Mouse (Mus musculus) left cerebral cortex, postnatal 25 days (tissue): ENCODE data around the gene Slc22a5. TPM values are rescaled to one million over a fixed set of nuclear protein-coding genes. Genes with fewer than 3 reads are reported as not detected.

Experiments
- DNase-seq, 2 experiments: peaks; one replicate each; pipeline ENCODE4 v3.0.0; 2022; ENCODE audit warnings: low spot score in 2 of 2, mixed read lengths in 1 of 2
- intact Hi-C: fragments of 180-260 bp; cut with DNase I; formaldehyde crosslinking; loops from one replicate; pipeline ENCODE4 v1.15.1; 2025
- total RNA-seq, 2 experiments: library from RNA; stranded (reverse); gene quantifications; 2 replicates each; pipeline ENCODE4 v1.2.3; 2021

Slc22a5 gene
- 1 to 10 TPM; 7.8 to 8.2 TPM for total RNA-seq

DNA sequence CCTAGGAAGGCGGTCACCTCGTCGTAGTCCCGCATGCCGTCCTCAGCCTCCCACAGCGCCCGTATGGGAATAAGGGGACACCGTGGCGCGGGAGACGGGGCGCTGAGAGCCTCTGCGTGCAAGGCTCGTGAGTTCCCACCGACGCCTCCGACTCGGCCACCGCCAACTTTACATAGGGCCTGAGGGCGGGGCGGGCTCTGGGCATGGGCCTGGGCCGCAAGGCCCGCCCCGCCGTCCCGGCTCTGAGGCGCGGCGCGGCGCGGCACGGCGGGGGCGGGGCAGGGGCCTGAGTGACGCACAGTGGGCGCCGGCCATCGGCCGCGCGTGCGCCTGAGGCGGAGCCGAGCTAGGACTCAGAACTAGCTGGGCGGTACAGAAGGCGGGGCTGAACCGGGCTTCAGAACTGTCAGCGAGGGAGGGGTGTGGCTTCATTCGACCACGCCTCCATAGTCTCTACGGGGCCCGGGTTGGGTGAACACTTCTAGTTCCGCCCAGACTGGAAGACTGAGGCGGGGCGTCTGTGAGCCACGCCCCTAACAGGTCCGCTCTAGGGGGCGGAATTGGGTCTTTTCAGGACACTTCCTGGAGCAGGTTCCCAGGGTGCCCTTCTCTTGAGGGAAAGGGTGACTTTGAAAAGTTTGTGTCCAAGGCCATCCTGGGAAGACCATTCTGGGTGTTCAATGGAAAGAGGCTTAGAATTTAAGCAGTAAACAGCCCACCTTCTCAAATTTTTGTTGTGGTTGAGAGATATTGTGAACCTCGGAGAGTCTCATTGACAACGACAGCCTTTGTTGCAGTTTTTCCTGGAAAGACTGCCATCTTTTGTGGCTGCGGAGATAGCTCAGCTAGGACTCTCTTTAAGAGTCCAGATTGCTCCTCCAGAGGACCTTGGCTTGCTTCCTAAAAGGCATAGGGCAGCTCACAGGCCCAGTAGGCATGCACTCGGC lies at the start of gene Slc22a5:
Slc22a5 (minus strand) TSS at position 156 of the 947 bp plus-strand sequence.
- intact Hi-C loops, result no loop called here
- DNase-seq, result peak; percentile 97 to 99

DNA sequence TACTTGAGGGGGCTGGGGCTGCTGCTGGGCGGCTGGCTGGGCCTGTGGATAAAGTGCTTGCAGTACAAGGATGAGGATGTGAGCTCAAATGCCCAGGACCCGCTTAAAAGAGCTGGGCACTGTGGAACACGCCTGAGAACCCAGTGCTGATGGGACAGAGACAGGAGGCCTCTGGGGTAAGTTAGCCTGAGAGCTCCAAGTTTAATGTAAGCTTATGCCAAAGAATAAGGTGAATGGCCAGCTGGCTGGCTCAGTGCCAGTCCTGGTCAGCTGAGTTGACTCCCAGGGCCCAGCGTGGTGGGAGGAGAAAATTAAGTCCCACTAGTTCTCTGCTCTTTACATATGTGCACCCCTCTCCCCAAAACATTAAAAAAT lies 40.5 kb upstream of the Slc22a5 start:
- DNase-seq, result peak in 1 of 2 experiments; percentile 1
- intact Hi-C loops, result loop anchor here (5.0 kb wide), 2 partner anchors 55 to 120 kb away; no protein-coding TSS in a partner anchor

DNA sequence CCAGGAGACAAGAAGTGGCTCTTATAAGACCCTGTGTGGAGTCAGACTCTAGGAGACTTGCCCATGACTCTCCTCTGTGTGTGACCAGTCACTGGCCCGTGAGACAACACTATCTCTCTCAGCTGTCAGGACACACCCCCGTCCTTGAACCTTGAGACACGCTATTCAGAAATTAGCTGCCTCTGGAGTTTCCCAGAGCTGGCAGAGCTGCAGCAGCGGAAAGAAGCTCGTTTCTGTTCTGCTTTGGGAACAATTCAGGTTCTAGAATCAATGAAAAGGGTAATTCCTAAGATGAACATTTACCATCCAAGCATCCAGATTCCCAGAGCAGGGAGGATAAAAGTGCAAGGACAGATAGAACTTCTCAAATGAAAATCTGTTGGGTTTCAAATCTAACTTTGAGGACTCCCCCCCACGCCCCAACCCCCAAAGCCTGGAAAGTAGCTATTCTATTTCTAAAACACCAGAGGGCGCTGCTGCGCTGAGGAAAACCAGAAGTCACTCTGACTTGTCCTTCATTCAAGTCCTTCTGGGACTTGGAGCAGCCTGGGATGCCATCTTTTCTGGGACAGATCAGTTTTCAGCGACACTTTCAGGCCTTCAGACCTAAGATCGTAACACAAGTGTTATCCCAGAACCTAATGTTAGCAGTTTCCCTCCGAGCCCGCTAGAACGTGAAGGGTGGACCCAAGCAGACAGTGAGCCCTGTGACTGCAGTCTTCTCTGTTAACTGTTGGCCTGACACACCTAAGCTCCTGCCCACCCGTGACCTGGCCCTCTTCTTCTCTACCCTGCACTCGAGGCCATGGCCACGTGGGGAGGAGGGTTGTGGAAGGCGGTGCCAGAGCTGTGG lies 39.9 kb upstream of the Slc22a5 start:
- peak; percentile 35 to 67 for DNase-seq
- intact Hi-C loops, result loop anchor here (5.0 kb wide), 2 partner anchors 56 to 121 kb away; no protein-coding TSS in a partner anchor

- intact Hi-C loops, result loop anchor here (5.0 kb wide), 2 partner anchors 58 to 123 kb away; no protein-coding TSS in a partner anchor
- DNase-seq, result no peak
These were observed 38.3 kb upstream of the Slc22a5 start for GRCm38 (mm10) chr11:53929741-53930140.

DNA sequence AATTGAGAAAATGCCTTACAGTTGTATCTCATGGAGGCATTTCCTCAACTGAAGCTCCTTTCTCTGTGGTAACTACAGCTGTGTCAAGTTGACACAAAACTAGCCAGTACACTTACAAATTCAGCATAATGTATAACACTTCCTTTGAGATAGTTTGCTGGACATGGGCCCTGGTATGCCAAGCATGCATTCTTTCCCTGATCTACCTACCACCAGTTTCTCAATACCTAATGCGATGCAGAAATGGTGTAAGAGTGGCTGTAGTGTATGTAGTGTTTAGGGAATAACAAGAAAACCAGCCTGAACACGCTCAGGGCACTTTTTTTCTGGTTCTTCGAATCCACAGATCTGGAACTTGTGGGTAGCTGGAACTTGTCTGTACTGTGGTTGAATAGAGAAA lies 37.1 kb upstream of the Slc22a5 start:
- DNase-seq, result no peak
- intact Hi-C loops, result no loop called here

DNA sequence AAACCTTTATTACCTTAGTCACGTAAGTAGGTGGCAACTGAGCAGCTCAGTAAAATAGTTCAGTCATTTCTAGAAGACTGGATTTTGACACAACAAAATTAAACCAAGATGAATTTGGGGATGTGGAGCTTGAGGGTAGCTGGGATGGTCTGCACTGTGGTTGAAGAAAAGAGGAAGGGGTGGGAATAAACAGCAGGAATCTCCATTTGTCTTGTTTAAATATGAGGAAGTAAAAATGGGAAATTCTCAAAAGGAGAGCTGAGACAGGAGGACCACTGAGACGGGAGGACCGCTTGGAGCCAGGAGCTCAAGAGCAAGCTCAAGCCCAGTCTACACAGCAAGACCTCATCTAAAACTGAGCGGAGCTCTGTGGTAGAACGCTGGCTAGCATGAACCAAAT lies 34.8 kb upstream of the Slc22a5 start:
- intact Hi-C loops, result no loop called here
- no peak for DNase-seq

DNA sequence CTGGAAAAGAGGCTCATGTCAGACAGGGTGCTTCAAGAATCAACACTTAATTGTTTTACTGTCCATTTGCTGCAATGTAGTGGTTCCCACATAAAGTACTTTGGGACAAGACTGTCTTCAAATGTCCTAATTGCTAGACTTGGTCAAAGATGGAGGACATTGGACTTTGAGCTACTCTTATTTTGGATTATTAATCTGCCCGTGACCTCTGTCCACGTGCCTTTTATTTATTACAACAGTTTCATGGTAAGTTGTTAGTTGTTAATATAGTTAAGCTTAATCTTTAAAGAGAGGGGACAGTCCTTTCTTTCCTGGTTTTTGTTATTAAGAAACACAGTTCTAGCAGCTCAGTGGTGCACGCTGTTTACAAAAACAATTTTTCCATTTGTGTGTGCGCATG lies 27.4 kb upstream of the Slc22a5 start:
- intact Hi-C loops, result no loop called here
- DNase-seq, result no peak

GRCm38 (mm10) chr11:53911011-53911410 lies 19.6 kb upstream of the Slc22a5 start:
- intact Hi-C loops, result no loop called here
- no peak for DNase-seq

- no peak for DNase-seq
- intact Hi-C loops, result no loop called here
These were observed 17.2 kb upstream of the Slc22a5 start for GRCm38 (mm10) chr11:53908686-53909085.

GRCm38 (mm10) chr11:53904534-53904925 lies 13.1 kb upstream of the Slc22a5 start:
- no peak for DNase-seq
- intact Hi-C loops, result no loop called here

DNA sequence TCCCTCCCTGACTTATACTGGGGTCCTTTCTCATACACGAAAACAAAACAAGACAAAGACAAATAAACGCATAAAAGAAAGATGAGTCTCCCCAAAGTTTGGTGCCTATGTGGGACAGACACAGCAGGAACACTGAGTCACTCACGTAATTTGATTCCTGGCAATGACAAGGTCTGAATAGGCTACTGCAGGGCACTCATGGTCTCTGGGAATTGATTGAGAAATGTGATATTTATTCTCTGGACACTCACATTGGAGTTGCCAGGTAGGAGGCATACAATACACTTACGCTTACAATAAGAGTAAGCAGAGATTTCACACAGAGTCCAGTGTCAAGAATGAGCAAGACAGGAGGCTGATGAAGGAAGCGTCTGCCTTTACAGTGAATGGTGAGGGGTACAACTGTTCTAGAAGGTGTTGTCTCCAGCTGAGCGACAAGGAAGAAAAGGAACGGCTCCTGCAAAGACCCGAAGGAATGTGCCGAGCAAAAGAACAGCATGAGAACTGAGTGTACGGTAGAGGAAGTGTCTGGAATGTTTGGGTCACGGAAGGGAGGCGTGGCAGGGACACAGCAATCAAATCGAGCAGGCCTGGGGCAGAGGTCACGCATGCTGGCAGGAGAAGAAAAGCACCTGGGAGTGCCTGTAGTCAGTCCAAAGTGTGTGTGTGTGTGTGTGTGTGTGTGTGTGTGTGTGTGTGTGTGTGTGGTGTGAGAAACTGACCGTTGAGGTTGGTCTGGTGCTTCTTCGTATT lies 12.5 kb upstream of the Slc22a5 start:
- intact Hi-C loops, result no loop called here

DNA sequence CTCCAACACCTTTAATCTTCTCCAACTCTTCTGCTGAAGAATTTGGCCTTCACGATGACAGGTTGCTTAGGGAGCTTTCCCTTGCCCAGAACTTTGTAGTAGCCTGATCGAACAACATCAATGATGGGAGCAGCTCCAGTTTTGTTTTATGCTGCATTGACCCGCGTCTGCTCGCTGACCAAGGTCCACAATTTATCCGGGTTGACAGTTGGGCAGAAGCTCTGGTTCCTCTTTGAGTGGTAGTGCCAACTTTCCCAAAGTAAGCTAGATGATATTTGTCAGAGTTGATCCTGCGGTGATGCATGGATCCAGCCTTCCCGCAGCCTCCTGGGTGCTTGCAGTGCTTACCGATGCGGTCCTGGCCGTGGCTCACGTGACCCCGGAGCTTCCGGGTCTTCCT lies 11.3 kb upstream of the Slc22a5 start:
- no peak for DNase-seq
- intact Hi-C loops, result no loop called here

More for the DNA sequence above, 12.5 kb upstream of the Slc22a5 start:
- DNase-seq, result no peak

- intact Hi-C loops, result no loop called here
These were observed 9.5 kb upstream of the Slc22a5 start for GRCm38 (mm10) chr11:53900991-53901390.

DNA sequence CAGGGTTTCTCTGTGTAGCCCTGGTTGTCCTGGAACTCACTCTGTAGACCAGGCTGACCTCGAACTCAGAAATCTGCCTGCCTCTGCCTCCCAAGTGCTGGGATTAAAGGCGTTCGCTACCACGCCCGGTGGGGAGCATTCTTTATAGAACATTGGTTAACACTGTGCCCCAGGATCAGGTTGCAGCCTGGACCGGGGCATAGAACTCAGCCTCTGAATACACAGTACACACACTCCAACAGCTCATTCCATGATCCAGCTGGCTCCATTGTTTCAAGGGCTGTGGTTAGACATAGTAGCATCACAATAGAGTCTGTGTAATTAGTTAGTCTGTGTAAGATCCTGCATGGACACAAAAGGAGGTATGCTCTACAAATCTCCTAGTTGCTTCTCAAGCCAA lies 8.5 kb upstream of the Slc22a5 start:
- no peak for DNase-seq
- intact Hi-C loops, result no loop called here

More at GRCm38 (mm10) chr11:53900991-53901390, 9.5 kb upstream of the Slc22a5 start:
- no peak for DNase-seq

DNA sequence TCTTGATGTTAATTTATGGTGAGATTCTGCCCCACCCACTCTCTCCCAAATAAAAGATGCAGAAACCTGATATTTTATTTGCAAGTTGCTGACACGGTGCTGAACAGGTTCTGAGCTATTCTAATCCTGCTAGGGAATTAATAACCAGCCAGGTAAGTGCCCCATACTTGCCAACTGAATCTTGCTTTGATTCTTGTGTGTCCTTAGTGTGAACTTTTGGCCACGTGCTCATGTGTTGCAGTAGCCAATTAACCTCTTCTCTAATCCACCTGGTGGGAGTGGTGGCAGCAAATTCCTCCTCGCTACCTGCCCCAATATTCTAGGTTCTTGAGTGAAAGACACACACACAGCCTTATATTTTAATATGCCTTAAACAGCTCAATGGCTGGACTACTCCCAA lies 7.5 kb upstream of the Slc22a5 start:
- DNase-seq, result no peak

GRCm38 (mm10) chr11:53896935-53897334 lies 5.5 kb upstream of the Slc22a5 start:
- DNase-seq, result no peak
- intact Hi-C loops, result no loop called here

More for the DNA sequence above, 7.5 kb upstream of the Slc22a5 start:
- intact Hi-C loops, result no loop called here

GRCm38 (mm10) chr11:53893451-53893850 lies 2.0 kb upstream of the Slc22a5 start:
- no peak for DNase-seq
- intact Hi-C loops, result no loop called here

GRCm38 (mm10) chr11:53892716-53893416 lies 1.4 kb upstream of the Slc22a5 start:
- intact Hi-C loops, result no loop called here
- DNase-seq, result no peak

DNA sequence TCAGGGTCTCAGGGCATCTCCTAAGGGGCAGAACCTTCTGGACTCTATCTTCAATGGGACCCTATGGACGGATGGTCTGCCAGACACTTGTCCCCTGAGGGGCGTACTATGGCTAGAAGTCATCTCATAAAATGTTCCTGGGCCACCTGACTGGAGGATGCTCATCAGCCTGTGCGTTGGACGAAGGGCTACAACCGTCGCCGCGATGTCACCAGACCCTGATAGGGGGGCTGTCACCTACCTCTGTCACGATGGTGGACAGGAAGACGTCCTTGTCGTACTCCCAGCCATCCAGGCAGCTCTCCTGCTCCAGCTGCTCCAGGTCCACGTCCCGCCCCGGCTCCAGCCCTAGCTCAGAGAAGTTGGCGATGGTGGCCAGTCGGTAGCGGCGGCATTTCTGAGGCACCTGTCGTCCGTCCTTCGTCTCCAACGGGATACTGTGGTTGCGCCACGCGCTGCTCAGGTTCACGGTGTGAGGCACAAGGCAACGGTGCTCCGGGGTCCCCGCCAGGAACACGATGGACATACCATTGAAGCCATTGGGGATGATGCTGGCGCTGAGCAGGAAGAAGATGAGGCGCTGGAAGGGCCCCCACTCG lies 455 bp downstream of the Slc22a5 start:
- no peak for DNase-seq
- intact Hi-C loops, result no loop called here
